Mouse (Mus musculus): ENCODE data around the gene Hexb. TPM values are rescaled to one million over a fixed set of nuclear protein-coding genes. Genes with fewer than 3 reads are reported as not detected.
"Not testable (repeated sequence)": the region's sequence is repeated elsewhere in the genome, so short reads cannot be mapped to it uniquely, and the experiment has no call there.

The Hexb gene
- polyA plus RNA-seq, 1 experiment: 294 TPM

DNA sequence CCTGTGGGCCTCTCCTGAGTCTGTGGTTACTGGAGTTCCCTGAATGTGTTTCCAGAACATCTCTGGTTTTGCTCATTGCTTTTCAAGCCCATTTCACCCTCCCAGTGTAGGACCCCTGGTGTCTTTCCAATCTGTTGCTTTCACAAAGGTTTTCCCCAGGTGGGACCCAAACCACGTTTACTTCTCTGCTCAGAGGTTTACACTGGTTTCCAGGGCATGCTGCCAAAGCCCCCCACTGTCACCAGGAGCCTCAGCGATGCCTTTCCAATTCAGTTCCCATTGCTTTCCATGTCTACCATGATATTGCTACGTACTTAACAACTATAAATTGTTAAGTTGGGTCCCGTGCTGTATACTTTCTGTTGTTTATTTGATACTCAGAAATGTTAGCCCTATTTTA is 15.3 kb downstream of the Hexb start:
- Histone ChIP-seq H3K4me1 (ENCODE audit: control insufficient read depth, insufficient read depth, insufficient read length, low read length) (peaks cover 13% of the 10 kb centered on the region; the same call in 1 of the 2 replicates), H3K27me3 (ENCODE audit: control insufficient read depth, insufficient read depth, low read length) (no peaks in the 10 kb centered on the region), H3K36me3 (ENCODE audit: control insufficient read depth, insufficient read depth, low read length) (peaks cover 37% of the 10 kb centered on the region), H3K27ac (ENCODE audit: insufficient read depth, low read depth, low read length) (no peak overlapping the region), H3K4me3 (ENCODE audit: low read depth, low read length) (no peak overlapping the region)
- 88% methylated on average over 4 of the region's 4 CpGs for WGBS
- TF ChIP-seq POLR2A (IDR thresholded peaks at IDR 0.05; ENCODE audit: low read depth, low read length): no peak
- TF ChIP-seq CTCF (IDR thresholded peaks at IDR 0.05; ENCODE audit: extremely low read depth, insufficient read length, insufficient replicate concordance, low read depth, low read length): no peak

DNA sequence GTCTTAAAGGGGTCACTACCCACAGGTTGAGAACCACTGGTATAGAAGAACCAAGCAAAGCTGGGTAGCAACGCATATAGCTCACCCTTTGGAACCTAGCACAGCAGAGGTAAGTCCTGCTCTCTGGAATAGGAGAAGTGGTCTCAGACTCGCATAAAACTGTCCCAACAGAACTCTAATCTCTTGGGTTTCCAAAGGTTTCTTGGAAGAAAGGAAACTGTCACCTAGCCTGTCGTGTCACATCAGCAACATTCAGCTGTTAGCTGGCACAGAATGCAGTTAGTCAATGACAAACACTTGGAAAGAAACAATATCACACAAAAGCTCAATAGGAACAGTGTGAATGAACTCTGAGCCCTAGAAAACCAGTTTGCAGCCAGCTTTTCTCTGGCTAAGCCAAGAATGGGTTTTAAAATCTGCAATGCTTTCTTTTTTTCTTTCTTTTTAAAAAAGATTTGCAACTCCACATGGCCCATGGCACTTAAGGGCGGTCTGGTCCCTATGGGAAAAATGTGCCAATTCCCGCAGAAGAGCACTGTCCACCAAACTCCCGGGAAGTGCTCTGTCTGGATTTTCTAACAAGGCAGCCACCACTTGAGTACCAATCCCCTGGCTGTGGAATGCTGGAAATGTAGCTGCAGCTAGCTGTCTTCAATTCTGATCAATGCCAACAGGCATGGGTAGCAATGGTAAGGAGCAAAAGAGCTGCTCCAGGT is 17.9 kb downstream of the Hexb start:
- H3K27ac ChIP-seq (ENCODE audit: insufficient read depth, low read depth, low read length): no peak overlapping the region
- no peak overlapping the region for H3K4me3 ChIP-seq (ENCODE audit: low read depth, low read length)
- H3K27me3 ChIP-seq (ENCODE audit: control insufficient read depth, insufficient read depth, low read length): no peaks in the 10 kb centered on the region
- 86% methylated on average over 6 of the region's 6 CpGs for WGBS
- peaks cover 43% of the 10 kb centered on the region for H3K36me3 ChIP-seq (ENCODE audit: control insufficient read depth, insufficient read depth, low read length)
- peaks cover 12% of the 10 kb centered on the region; the same call in 1 of the 2 replicates for H3K4me1 ChIP-seq (ENCODE audit: control insufficient read depth, insufficient read depth, insufficient read length, low read length)
- TF ChIP-seq POLR2A (IDR thresholded peaks at IDR 0.05; ENCODE audit: low read depth, low read length) (no peak), CTCF (IDR thresholded peaks at IDR 0.05; ENCODE audit: extremely low read depth, insufficient read length, insufficient replicate concordance, low read depth, low read length) (no peak)

- TF ChIP-seq CTCF (IDR thresholded peaks at IDR 0.05; ENCODE audit: extremely low read depth, insufficient read length, insufficient replicate concordance, low read depth, low read length) (no peak), POLR2A (IDR thresholded peaks at IDR 0.05; ENCODE audit: low read depth, low read length) (no peak)
- H3K4me1 ChIP-seq (ENCODE audit: control insufficient read depth, insufficient read depth, insufficient read length, low read length): peaks cover 14% of the 10 kb centered on the region; the same call in 1 of the 2 replicates
- no peak overlapping the region for H3K27ac ChIP-seq (ENCODE audit: insufficient read depth, low read depth, low read length)
- no peaks in the 10 kb centered on the region for H3K27me3 ChIP-seq (ENCODE audit: control insufficient read depth, insufficient read depth, low read length)
- H3K4me3 ChIP-seq (ENCODE audit: low read depth, low read length): no peak overlapping the region
- 92% methylated on average over 7 of the region's 7 CpGs for WGBS
- peaks cover 53% of the 10 kb centered on the region for H3K36me3 ChIP-seq (ENCODE audit: control insufficient read depth, insufficient read depth, low read length)
Observed at GRCm38 (mm10) chr13:97178943-97179342, 19.2 kb downstream of the Hexb start.

DNA sequence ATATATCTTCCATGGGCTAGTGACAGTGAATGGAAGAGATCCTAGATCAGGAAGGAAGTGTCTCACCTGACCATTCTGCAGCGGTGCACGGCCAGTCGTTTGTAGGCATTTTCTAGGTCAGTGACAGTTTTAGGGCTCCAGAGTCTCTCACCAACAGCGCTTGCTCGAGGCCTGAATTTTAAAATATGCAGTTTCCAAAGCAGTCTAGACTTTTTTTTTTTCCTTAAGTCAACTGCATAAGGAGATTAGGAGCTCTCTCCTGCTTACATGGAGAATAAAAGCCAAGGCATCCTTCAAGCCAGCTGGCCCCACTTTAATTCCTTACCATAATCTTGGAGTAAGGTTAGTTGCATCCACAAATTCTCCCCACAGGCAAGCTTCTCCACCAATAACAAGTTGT is 21.4 kb downstream of the Hexb start:
- H3K4me1 ChIP-seq (ENCODE audit: control insufficient read depth, insufficient read depth, insufficient read length, low read length): peaks cover 9% of the 10 kb centered on the region; the same call in 1 of the 2 replicates
- 76% methylated on average over 5 of the region's 5 CpGs for WGBS
- no peaks in the 10 kb centered on the region for H3K27me3 ChIP-seq (ENCODE audit: control insufficient read depth, insufficient read depth, low read length)
- no peak overlapping the region for H3K4me3 ChIP-seq (ENCODE audit: low read depth, low read length)
- TF ChIP-seq POLR2A (IDR thresholded peaks at IDR 0.05; ENCODE audit: low read depth, low read length): no peak
- no peak for TF ChIP-seq CTCF (IDR thresholded peaks at IDR 0.05; ENCODE audit: extremely low read depth, insufficient read length, insufficient replicate concordance, low read depth, low read length)
- H3K36me3 ChIP-seq (ENCODE audit: control insufficient read depth, insufficient read depth, low read length): peaks cover 61% of the 10 kb centered on the region
- H3K27ac ChIP-seq (ENCODE audit: insufficient read depth, low read depth, low read length): no peak overlapping the region

- 35% methylated on average over 10 of the region's 10 CpGs for WGBS
- peaks cover 54% of the 10 kb centered on the region for H3K36me3 ChIP-seq (ENCODE audit: control insufficient read depth, insufficient read depth, low read length)
- H3K4me3 ChIP-seq (ENCODE audit: low read depth, low read length): no peak overlapping the region
- H3K4me1 ChIP-seq (ENCODE audit: control insufficient read depth, insufficient read depth, insufficient read length, low read length): peaks cover 9% of the 10 kb centered on the region; the same call in 1 of the 2 replicates
- peak overlapping the region; percentile 92 for H3K27ac ChIP-seq (ENCODE audit: insufficient read depth, low read depth, low read length)
- no peak for TF ChIP-seq CTCF (IDR thresholded peaks at IDR 0.05; ENCODE audit: extremely low read depth, insufficient read length, insufficient replicate concordance, low read depth, low read length)
- no peak; the same call in 1 of the 2 replicates for TF ChIP-seq POLR2A (IDR thresholded peaks at IDR 0.05; ENCODE audit: low read depth, low read length)
- no peaks in the 10 kb centered on the region for H3K27me3 ChIP-seq (ENCODE audit: control insufficient read depth, insufficient read depth, low read length)
Observed at GRCm38 (mm10) chr13:97175520-97176264, 22.5 kb downstream of the Hexb start.

DNA sequence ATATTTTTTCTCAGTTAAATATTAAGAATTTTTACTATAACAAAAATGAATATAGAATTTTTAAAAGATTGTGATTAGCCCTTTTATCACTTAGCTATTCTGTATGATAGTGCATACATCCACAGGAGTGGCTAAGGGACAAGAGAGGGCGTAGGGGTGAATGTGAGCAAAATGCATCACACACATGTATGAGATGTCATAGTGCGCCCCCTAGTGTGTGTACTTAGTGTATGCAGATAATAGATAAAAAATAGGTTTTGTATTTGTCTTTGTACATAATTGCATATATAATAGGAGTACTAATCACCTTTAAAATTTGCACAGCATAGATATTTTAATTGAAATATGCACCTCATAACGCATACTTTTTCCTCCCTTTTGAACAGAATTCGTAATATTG is 52.3 kb downstream of the Hexb start:
- Histone ChIP-seq H3K27ac (ENCODE audit: insufficient read depth, low read depth, low read length) (no peak overlapping the region), H3K4me3 (ENCODE audit: low read depth, low read length) (no peak overlapping the region), H3K27me3 (ENCODE audit: control insufficient read depth, insufficient read depth, low read length) (no peaks in the 10 kb centered on the region), H3K36me3 (ENCODE audit: control insufficient read depth, insufficient read depth, low read length) (peaks cover 53% of the 10 kb centered on the region), H3K4me1 (ENCODE audit: control insufficient read depth, insufficient read depth, insufficient read length, low read length) (no peaks in the 10 kb centered on the region)
- 55% methylated on average over 4 of the region's 4 CpGs for WGBS
- no peak for TF ChIP-seq CTCF (IDR thresholded peaks at IDR 0.05; ENCODE audit: extremely low read depth, insufficient read length, insufficient replicate concordance, low read depth, low read length)
- TF ChIP-seq POLR2A (IDR thresholded peaks at IDR 0.05; ENCODE audit: low read depth, low read length): no peak

- H3K27ac ChIP-seq (ENCODE audit: insufficient read depth, low read depth, low read length): no peak overlapping the region
- H3K4me1 ChIP-seq (ENCODE audit: control insufficient read depth, insufficient read depth, insufficient read length, low read length): peaks cover 2% of the 10 kb centered on the region
- 84% methylated on average over 7 of the region's 7 CpGs for WGBS
- H3K27me3 ChIP-seq (ENCODE audit: control insufficient read depth, insufficient read depth, low read length): no peaks in the 10 kb centered on the region
- H3K4me3 ChIP-seq (ENCODE audit: low read depth, low read length): no peak overlapping the region
- peaks cover 32% of the 10 kb centered on the region for H3K36me3 ChIP-seq (ENCODE audit: control insufficient read depth, insufficient read depth, low read length)
- TF ChIP-seq POLR2A (IDR thresholded peaks at IDR 0.05; ENCODE audit: low read depth, low read length) (no peak), CTCF (IDR thresholded peaks at IDR 0.05; ENCODE audit: extremely low read depth, insufficient read length, insufficient replicate concordance, low read depth, low read length) (no peak)
Observed at GRCm38 (mm10) chr13:97142321-97142720, 55.8 kb downstream of the Hexb start.

GRCm38 (mm10) chr13:97138404-97138931 is 59.7 kb downstream of the Hexb start:
- 15% methylated on average over 8 of the region's 8 CpGs for WGBS
- H3K4me1 ChIP-seq (ENCODE audit: control insufficient read depth, insufficient read depth, insufficient read length, low read length); H3K27me3 ChIP-seq (ENCODE audit: control insufficient read depth, insufficient read depth, low read length): not testable (repeated sequence)
- Histone ChIP-seq H3K36me3 (ENCODE audit: control insufficient read depth, insufficient read depth, low read length) (peaks cover 22% of the 10 kb centered on the region), H3K27ac (ENCODE audit: insufficient read depth, low read depth, low read length) (peak overlapping the region; percentile 79), H3K4me3 (ENCODE audit: low read depth, low read length) (peak overlapping the region; percentile 92)

All from small intestine, adult 2 months (tissue).